10 mouse cellular contexts compared by ENCODE assay signal in genomic region chr4:117651626-117652101, GRCm38 (mm10). TPM values are rescaled to one million over a fixed set of nuclear protein-coding genes. Genes with fewer than 3 reads are reported as not detected.
A peak's percentile ranks its signal among the peaks of the same experiment; 100 is the strongest.
DNase-seq lines count a peak whose midpoint lies in the region; ATAC-seq and TF ChIP-seq lines count a peak whose summit lies in the region.
"Had no signal": no experiment of that assay in that cellular context is flagged by ENCODE, and none has a peak within 500 bp of the region (broad histone marks: within the 10 kb centered on the region; RNA-seq: fewer than 3 reads in every experiment).

No protein-coding gene starts in this region.

- H3K36me3 ChIP-seq in hindbrain, embryonic 11.5 days (ENCODE audit: control insufficient read depth, insufficient read depth, low read length): no peaks in the 10 kb centered on the region
- H3K36me3 ChIP-seq in hindbrain, embryonic 12.5 days: no peaks in the 10 kb centered on the region
- H3K36me3 ChIP-seq in embryonic facial prominence, embryonic 11.5 days (replicated peaks; ENCODE audit: control insufficient read depth, insufficient read depth, low read depth, low read length): no peaks in the 10 kb centered on the region
- no peaks in the 10 kb centered on the region for H3K36me3 ChIP-seq in lung, postnatal 0 days (ENCODE audit: insufficient read depth, low read length)
- H3K36me3 ChIP-seq: liver, embryonic 15.5 days had no signal

- H3K9me3 ChIP-seq in hindbrain, embryonic 11.5 days (ENCODE audit: control insufficient read depth, low read length): no peaks in the 10 kb centered on the region
- no peaks in the 10 kb centered on the region for H3K9me3 ChIP-seq in hindbrain, embryonic 12.5 days (replicated peaks)
- no peaks in the 10 kb centered on the region for H3K9me3 ChIP-seq in embryonic facial prominence, embryonic 11.5 days (replicated peaks; ENCODE audit: control insufficient read depth, low read length)
- H3K9me3 ChIP-seq in lung, postnatal 0 days (ENCODE audit: low read length): no peaks in the 10 kb centered on the region
- H3K9me3 ChIP-seq: liver, embryonic 15.5 days; neural tube, embryonic 12.5 days had no signal

- no peak overlapping the region for H3K4me2 ChIP-seq in hindbrain, embryonic 11.5 days (replicated peaks; ENCODE audit: low read depth, low read length)
- H3K4me2 ChIP-seq in hindbrain, embryonic 12.5 days (replicated peaks): no peak overlapping the region
- H3K4me2 ChIP-seq in embryonic facial prominence, embryonic 11.5 days (ENCODE audit: low read depth, low read length): no peak overlapping the region
- no peak overlapping the region for H3K4me2 ChIP-seq in lung, postnatal 0 days (replicated peaks; ENCODE audit: low read depth, low read length)
- H3K4me2 ChIP-seq: liver, embryonic 15.5 days; neural tube, embryonic 12.5 days had no signal

- TF ChIP-seq CTCF in lung, postnatal 0 days (IDR thresholded peaks at IDR 0.05): no peak

- no peak; the same call in 1 of the 2 replicates for ATAC-seq in hindbrain, embryonic 11.5 days (ENCODE audit: low FRiP score)
- ATAC-seq in hindbrain, embryonic 12.5 days (ENCODE audit: low FRiP score): no peak
- ATAC-seq in embryonic facial prominence, embryonic 11.5 days (replicated peaks; ENCODE audit: insufficient number of reproducible peaks, low FRiP score, low TSS enrichment, low read depth): 0 out of 2 replicates have a peak, but pooled peaks have one; percentile 42
- no peak for ATAC-seq in lung, postnatal 0 days
- ATAC-seq: intestine, embryonic 16.5 days had no signal

- WGBS in hindbrain, embryonic 11.5 days: 21% methylated on average over 8 of the region's 8 CpGs
- 26% methylated on average over 8 of the region's 8 CpGs for WGBS in hindbrain, embryonic 12.5 days
- WGBS in embryonic facial prominence, embryonic 11.5 days: 12% methylated on average over 8 of the region's 8 CpGs
- WGBS in lung, postnatal 0 days: 57% methylated on average over 8 of the region's 8 CpGs

- no peak for DNase-seq in hindbrain, embryonic 11.5 days (ENCODE audit: low spot score)
- peak; percentile 48 for DNase-seq in brain, adult 2 months (ENCODE audit: low read depth, low spot score)
- DNase-seq in embryonic facial prominence, embryonic 11.5 days (ENCODE audit: low spot score): no peak
- DNase-seq in layer of hippocampus, postnatal 10 days (ENCODE audit: low spot score in 2 of 2): peak; percentile 69 to 75
- no peak for DNase-seq in thymus, postnatal 36 days
- no peak for DNase-seq in lung, postnatal 0 days (ENCODE audit: low spot score)

- no peak for TF ChIP-seq EP300 in lung, postnatal 0 days (IDR thresholded peaks at IDR 0.05)

- no peaks in the 10 kb centered on the region for H3K27me3 ChIP-seq in hindbrain, embryonic 11.5 days (ENCODE audit: control insufficient read depth, insufficient read depth, low read length)
- no peaks in the 10 kb centered on the region for H3K27me3 ChIP-seq in hindbrain, embryonic 12.5 days
- no peaks in the 10 kb centered on the region for H3K27me3 ChIP-seq in embryonic facial prominence, embryonic 11.5 days (ENCODE audit: control insufficient read depth, insufficient read depth, low read length)
- no peaks in the 10 kb centered on the region for H3K27me3 ChIP-seq in lung, postnatal 0 days (replicated peaks; ENCODE audit: insufficient read depth, low read length)
- H3K27me3 ChIP-seq: liver, embryonic 15.5 days; neural tube, embryonic 12.5 days had no signal

- H3K27ac ChIP-seq in hindbrain, embryonic 11.5 days (ENCODE audit: low read depth, low read length): 0 out of 2 replicates have a peak overlapping the region, but pooled peaks have one; percentile 2
- H3K27ac ChIP-seq in hindbrain, embryonic 12.5 days: no peak overlapping the region
- no peak overlapping the region for H3K27ac ChIP-seq in embryonic facial prominence, embryonic 11.5 days (replicated peaks; ENCODE audit: low read depth, low read length)
- no peak overlapping the region for H3K27ac ChIP-seq in lung, postnatal 0 days (ENCODE audit: low read length)
- H3K27ac ChIP-seq: liver, embryonic 15.5 days; neural tube, embryonic 12.5 days had no signal

- H3K4me3 ChIP-seq in hindbrain, embryonic 11.5 days (ENCODE audit: low read depth, low read length): no peak overlapping the region
- H3K4me3 ChIP-seq in hindbrain, embryonic 12.5 days: no peak overlapping the region
- no peak overlapping the region for H3K4me3 ChIP-seq in embryonic facial prominence, embryonic 11.5 days (ENCODE audit: low read depth, low read length)
- H3K4me3 ChIP-seq in lung, postnatal 0 days (ENCODE audit: low read depth, low read length): no peak overlapping the region
- H3K4me3 ChIP-seq: liver, embryonic 15.5 days; neural tube, embryonic 12.5 days had no signal

- peaks cover 17% of the 10 kb centered on the region for H3K4me1 ChIP-seq in hindbrain, embryonic 11.5 days (replicated peaks; ENCODE audit: control insufficient read depth, insufficient read depth, low read length)
- H3K4me1 ChIP-seq in hindbrain, embryonic 12.5 days: peaks cover 71% of the 10 kb centered on the region
- peaks cover 6% of the 10 kb centered on the region; the same call in 1 of the 2 replicates for H3K4me1 ChIP-seq in embryonic facial prominence, embryonic 11.5 days (ENCODE audit: control insufficient read depth, insufficient read depth, low read length)
- no peaks in the 10 kb centered on the region for H3K4me1 ChIP-seq in lung, postnatal 0 days (ENCODE audit: insufficient read depth, low read depth, low read length)

- no peak overlapping the region for H3K9ac ChIP-seq in hindbrain, embryonic 11.5 days (ENCODE audit: low read depth, low read length)
- H3K9ac ChIP-seq in hindbrain, embryonic 12.5 days: no peak overlapping the region
- H3K9ac ChIP-seq in embryonic facial prominence, embryonic 11.5 days (replicated peaks; ENCODE audit: low read length): no peak overlapping the region
- H3K9ac ChIP-seq in lung, postnatal 0 days (replicated peaks; ENCODE audit: low read depth): no peak overlapping the region
- H3K9ac ChIP-seq: liver, embryonic 15.5 days; neural tube, embryonic 12.5 days had no signal

RNA-seq across cellular contexts. Expression of gene Dmap1, which starts 30.4 kb away (rescaled TPM):
- polyA plus RNA-seq in hindbrain, embryonic 11.5 days (2014; fragmentation: Nextera tagmentation; extraction: Ambion mirVana): 76.1 and 82.2 TPM in 2 replicates
- polyA plus RNA-seq in hindbrain, embryonic 12.5 days (2016; fragmentation: Nextera tagmentation; extraction: Ambion mirVana): 70.3 and 72.1 TPM in 2 replicates
- polyA plus RNA-seq in embryonic facial prominence, embryonic 11.5 days (2014; fragmentation: Nextera tagmentation; extraction: Ambion mirVana): 89.6 and 89.9 TPM in 2 replicates
- 10 to 100 TPM; 39.8 to 43.0 TPM for total RNA-seq in layer of hippocampus, postnatal 10 days (2021)
- 37.0 and 37.8 TPM in 2 replicates for polyA plus RNA-seq in lung, postnatal 0 days (2015; fragmentation: Nextera tagmentation; extraction: Ambion mirVana)

Comparison
In these comparisons a context has a peak if more than half of its experiments do, and no peak if none do; other contexts are left out.
1. DNase-seq: peak in brain, adult 2 months (single experiment) and layer of hippocampus, postnatal 10 days (2 of 2); none in hindbrain, embryonic 11.5 days (single experiment), embryonic facial prominence, embryonic 11.5 days (single experiment), thymus, postnatal 36 days (0 of 2) and lung, postnatal 0 days (single experiment).